Mouse (Mus musculus) testis, adult 2 months (tissue): ENCODE measurements around the gene Gm45062.

Experiments used
- CTCF ChIP-seq: fragments of 200-500 bp; IDR thresholded peaks from 2 replicates; pipeline ENCODE4 v1.5.1; 2012; ENCODE audit warnings: low read depth, mild to moderate bottlenecking, inconsistent platforms, low read length, moderate library complexity; ENCODE audit not compliant: control insufficient read depth, insufficient read depth, insufficient replicate concordance
- POLR2A ChIP-seq: fragments of 200-500 bp; IDR thresholded peaks from 2 replicates; pipeline ENCODE4 v1.6.1; 2012; ENCODE audit warnings: low read depth, mild to moderate bottlenecking, inconsistent platforms, low read length, moderate library complexity; ENCODE audit not compliant: control insufficient read depth

DNA sequence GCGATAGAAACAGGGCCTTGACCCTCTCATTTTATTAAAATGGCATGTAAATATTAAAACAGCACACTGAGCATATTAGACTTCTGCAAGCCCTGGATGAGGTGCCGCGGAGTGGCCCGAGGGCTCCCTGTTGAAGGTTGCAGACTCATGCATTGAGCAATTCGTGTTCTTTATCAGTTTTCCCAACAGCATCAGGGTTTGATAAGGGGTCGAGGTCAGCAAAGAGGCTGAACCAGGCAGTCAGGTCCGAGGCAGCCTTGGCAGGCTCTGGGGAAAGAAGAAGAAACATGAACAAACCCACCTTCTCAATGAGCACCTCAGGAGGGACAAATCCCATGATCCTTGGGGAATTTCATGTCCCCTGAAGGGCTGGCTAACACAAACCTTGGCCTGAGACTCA, 371.3 kb downstream of the Gm45062 start:
- no peak for TF ChIP-seq CTCF
- TF ChIP-seq POLR2A: no peak
